Mouse (Mus musculus) forebrain, embryonic 12.5 days (tissue): ENCODE data around the gene Ppil1. TPM values are rescaled to one million over a fixed set of nuclear protein-coding genes. Genes with fewer than 3 reads are reported as not detected.
"Not testable (repeated sequence)": the region's sequence is repeated elsewhere in the genome, so short reads cannot be mapped to it uniquely, and the experiment has no call there.

Source experiments
- ATAC-seq: fragments of 200-750 bp; cut with Nextera tagmentation; 2 replicates; pipeline ENCODE4 v1.8.0; 2017; ENCODE audit warnings: moderate TSS enrichment; ENCODE audit not compliant: low FRiP score
- H3K27ac ChIP-seq: fragments of 300-500 bp; sonication (generic); 2 replicates; pipeline ENCODE4 v1.5.1; 2016; ENCODE audit warnings: mild to moderate bottlenecking
- H3K27me3 ChIP-seq: fragments of 300-500 bp; sonication (generic); 2 replicates; pipeline ENCODE4 v1.6.1; 2016; ENCODE audit warnings: mild to moderate bottlenecking
- H3K36me3 ChIP-seq: fragments of 300-500 bp; sonication (generic); replicated peaks from 2 replicates; pipeline ENCODE4 v1.6.1; 2016; ENCODE audit warnings: mild to moderate bottlenecking
- H3K4me1 ChIP-seq: fragments of 300-500 bp; sonication (generic); 2 replicates; pipeline ENCODE4 v1.6.1; 2016
- H3K4me2 ChIP-seq: fragments of 300-500 bp; sonication (generic); 2 replicates; pipeline ENCODE4 v1.6.1; 2016; ENCODE audit warnings: mild to moderate bottlenecking, moderate library complexity
- H3K4me3 ChIP-seq: fragments of 300-500 bp; sonication (generic); replicated peaks from 2 replicates; pipeline ENCODE4 v1.5.1; 2016; ENCODE audit warnings: mild to moderate bottlenecking
- H3K9ac ChIP-seq: fragments of 300-500 bp; sonication (generic); 2 replicates; pipeline ENCODE4 v1.6.1; 2016; ENCODE audit warnings: mild to moderate bottlenecking
- H3K9me3 ChIP-seq: fragments of 300-500 bp; sonication (generic); 2 replicates; pipeline ENCODE4 v1.6.1; 2016
- WGBS: fragments of 180-500 bp; shearing (Covaris S2); methylation state at CpG from one replicate; pipeline ENCODE4 v1.1.7; 2016; 5-methylcytosine and 5-hydroxymethylcytosine counted together
- polyA plus RNA-seq: library from polyadenylated mRNA; unstranded; fragments of >200 nt; fragmentation: Nextera tagmentation; extraction: Ambion mirVana; gene quantifications from 2 replicates; pipeline ENCODE4 v1.2.1, GENCODE M21; 2016

Gene Ppil1
- polyA plus RNA-seq, 1 experiment from 2014 or later, result 142 TPM

- WGBS, result 89% methylated on average over 7 of the region's 7 CpGs
- ATAC-seq, result no peak
- H3K9me3 ChIP-seq, result no peaks in the 10 kb centered on the region
- H3K4me3 ChIP-seq, result no peak overlapping the region
- no peak overlapping the region for H3K9ac ChIP-seq
- H3K27me3 ChIP-seq, result no peaks in the 10 kb centered on the region
- peaks cover 18% of the 10 kb centered on the region for H3K4me1 ChIP-seq
- no peak overlapping the region for H3K4me2 ChIP-seq
- H3K27ac ChIP-seq, result no peak overlapping the region
- 0 out of 2 replicates have a peak, but pooled peaks cover 3% of the 10 kb centered on the region for H3K36me3 ChIP-seq
Observed at GRCm38 (mm10) chr17:29273156-29273555, 9.2 kb upstream of the Ppil1 start.

- Histone ChIP-seq H3K4me1 (peaks cover 22% of the 10 kb centered on the region), H3K4me3 (no peak overlapping the region), H3K27me3 (no peaks in the 10 kb centered on the region), H3K9me3 (no peaks in the 10 kb centered on the region), H3K27ac (no peak overlapping the region), H3K36me3 (no peaks in the 10 kb centered on the region), H3K9ac (no peak overlapping the region), H3K4me2 (no peak overlapping the region; the same call in 1 of the 2 replicates)
- no peak for ATAC-seq
- WGBS, result 95% methylated on average over 9 of the region's 9 CpGs
Observed at GRCm38 (mm10) chr17:29270148-29270698, 6.2 kb upstream of the Ppil1 start.

- no peaks in the 10 kb centered on the region for H3K9me3 ChIP-seq
- H3K4me2 ChIP-seq, result peak overlapping the region; percentile 72
- peak overlapping the region; percentile 82 for H3K27ac ChIP-seq
- peak overlapping the region; percentile 88 for H3K9ac ChIP-seq
- no peaks in the 10 kb centered on the region for H3K27me3 ChIP-seq
- H3K36me3 ChIP-seq, result no peaks in the 10 kb centered on the region
- H3K4me3 ChIP-seq, result peak overlapping the region; percentile 92
- peaks cover 27% of the 10 kb centered on the region for H3K4me1 ChIP-seq
- ATAC-seq, result no peak
- 22% methylated on average over 10 of the region's 10 CpGs for WGBS
Observed at GRCm38 (mm10) chr17:29269349-29269706, 5.3 kb upstream of the Ppil1 start.

- Histone ChIP-seq H3K36me3 (no peaks in the 10 kb centered on the region), H3K9me3 (no peaks in the 10 kb centered on the region), H3K4me3 (peak within 1 kb of the TSS; percentile 92), H3K27ac (peak within 1 kb of the TSS; percentile 82), H3K4me2 (peak within 1 kb of the TSS; percentile 72), H3K27me3 (no peaks in the 10 kb centered on the region), H3K4me1 (peaks cover 26% of the 10 kb centered on the region), H3K9ac (peak within 1 kb of the TSS; percentile 88)
- WGBS, result under 1% methylated on average over 52 of the region's 63 CpGs
- peak; percentile 93 for ATAC-seq
Observed at GRCm38 (mm10) chr17:29268682-29269348, 4.8 kb upstream of the Ppil1 start, which contains the start of gene BC004004. Gene BC004004, plus strand, starts transcription at chr17:29268788.

- Histone ChIP-seq H3K27ac (peak overlapping the region; percentile 82; the same call in 1 of the 2 replicates), H3K36me3 (no peaks in the 10 kb centered on the region), H3K27me3 (no peaks in the 10 kb centered on the region), H3K4me3 (peak overlapping the region; percentile 92), H3K4me1 (peaks cover 28% of the 10 kb centered on the region), H3K9ac (peak overlapping the region; percentile 88), H3K4me2 (peak overlapping the region; percentile 72), H3K9me3 (no peaks in the 10 kb centered on the region)
- ATAC-seq, result peak; percentile 39
- WGBS, result 66% methylated on average over 6 of the region's 6 CpGs
Observed at GRCm38 (mm10) chr17:29267931-29268681, 4.1 kb upstream of the Ppil1 start.

- H3K4me1 ChIP-seq, result peaks cover 38% of the 10 kb centered on the region
- not testable (repeated sequence) for H3K36me3 ChIP-seq, ATAC-seq, H3K4me2 ChIP-seq, H3K9me3 ChIP-seq, H3K27ac ChIP-seq, H3K9ac ChIP-seq, H3K4me3 ChIP-seq, H3K27me3 ChIP-seq
- 91% methylated on average over 2 of the region's 2 CpGs for WGBS
Observed at GRCm38 (mm10) chr17:29267040-29267439, 3.1 kb upstream of the Ppil1 start.

GRCm38 (mm10) chr17:29264760-29265159, 774 bp upstream of the Ppil1 start:
- H3K4me3 ChIP-seq, result peak overlapping the region; percentile 86
- H3K27me3 ChIP-seq, result no peaks in the 10 kb centered on the region
- H3K36me3 ChIP-seq, result peaks cover 18% of the 10 kb centered on the region
- 86% methylated on average over 5 of the region's 5 CpGs for WGBS
- no peak for ATAC-seq
- peaks cover 45% of the 10 kb centered on the region for H3K4me1 ChIP-seq
- peak overlapping the region; percentile 99; the same call in 1 of the 2 replicates for H3K27ac ChIP-seq
- no peaks in the 10 kb centered on the region for H3K9me3 ChIP-seq
- H3K4me2 ChIP-seq, result peak overlapping the region; percentile 71
- H3K9ac ChIP-seq, result peak overlapping the region; percentile 78

GRCm38 (mm10) chr17:29263417-29263816, 569 bp downstream of the Ppil1 start:
- H3K4me2 ChIP-seq, result peak overlapping the region; percentile 71
- H3K9ac ChIP-seq, result peak overlapping the region; percentile 78
- H3K4me1 ChIP-seq, result peaks cover 44% of the 10 kb centered on the region
- H3K9me3 ChIP-seq, result no peaks in the 10 kb centered on the region
- H3K27me3 ChIP-seq, result no peaks in the 10 kb centered on the region
- peaks cover 26% of the 10 kb centered on the region for H3K36me3 ChIP-seq
- 2% methylated on average over 13 of the region's 14 CpGs for WGBS
- H3K27ac ChIP-seq, result peak overlapping the region; percentile 99
- peak overlapping the region; percentile 86 for H3K4me3 ChIP-seq
- ATAC-seq, result no peak

GRCm38 (mm10) chr17:29262259-29262649, 1.7 kb downstream of the Ppil1 start:
- Histone ChIP-seq H3K36me3 (peaks cover 38% of the 10 kb centered on the region), H3K27ac (no peak overlapping the region), H3K4me1 (peaks cover 37% of the 10 kb centered on the region), H3K9me3 (no peaks in the 10 kb centered on the region), H3K4me3 (0 out of 2 replicates have a peak overlapping the region, but pooled peaks have one; percentile 4), H3K4me2 (peak overlapping the region; percentile 71), H3K9ac (peak overlapping the region; percentile 30; the same call in 1 of the 2 replicates), H3K27me3 (no peaks in the 10 kb centered on the region)
- 53% methylated on average over 2 of the region's 2 CpGs for WGBS
- no peak for ATAC-seq

GRCm38 (mm10) chr17:29261603-29262258, 2.3 kb downstream of the Ppil1 start:
- H3K27me3 ChIP-seq, result no peaks in the 10 kb centered on the region
- H3K27ac ChIP-seq, result no peak overlapping the region
- H3K36me3 ChIP-seq, result peaks cover 42% of the 10 kb centered on the region
- H3K4me3 ChIP-seq, result 0 out of 2 replicates have a peak overlapping the region, but pooled peaks have one; percentile 4
- 94% methylated on average over 22 of the region's 22 CpGs for WGBS
- no peaks in the 10 kb centered on the region for H3K9me3 ChIP-seq
- H3K4me2 ChIP-seq, result peak overlapping the region; percentile 71
- peak overlapping the region; percentile 30; the same call in 1 of the 2 replicates for H3K9ac ChIP-seq
- ATAC-seq, result no peak
- peaks cover 37% of the 10 kb centered on the region for H3K4me1 ChIP-seq

GRCm38 (mm10) chr17:29260501-29260900, 3.5 kb downstream of the Ppil1 start:
- no peak overlapping the region for H3K4me2 ChIP-seq
- no peak overlapping the region for H3K4me3 ChIP-seq
- H3K9me3 ChIP-seq, result no peaks in the 10 kb centered on the region
- no peak overlapping the region for H3K27ac ChIP-seq
- peaks cover 37% of the 10 kb centered on the region for H3K4me1 ChIP-seq
- no peak for ATAC-seq
- WGBS, result 88% methylated on average over 15 of the region's 15 CpGs
- H3K27me3 ChIP-seq, result no peaks in the 10 kb centered on the region
- H3K36me3 ChIP-seq, result peaks cover 48% of the 10 kb centered on the region
- peak overlapping the region; percentile 13; the same call in 1 of the 2 replicates for H3K9ac ChIP-seq

- WGBS, result 8% methylated on average over 3 of the region's 3 CpGs
- H3K36me3 ChIP-seq, result peaks cover 57% of the 10 kb centered on the region
- H3K27me3 ChIP-seq, result no peaks in the 10 kb centered on the region
- ATAC-seq, result peak; percentile 63; the same call in 1 of the 2 replicates
- no peaks in the 10 kb centered on the region for H3K9me3 ChIP-seq
- no peak overlapping the region for H3K4me2 ChIP-seq
- no peak overlapping the region for H3K27ac ChIP-seq
- no peak overlapping the region for H3K4me3 ChIP-seq
- no peak overlapping the region for H3K9ac ChIP-seq
- H3K4me1 ChIP-seq, result peaks cover 34% of the 10 kb centered on the region
Observed at GRCm38 (mm10) chr17:29259489-29259888, 4.5 kb downstream of the Ppil1 start.
